Mouse (Mus musculus) macrophage (primary cell): Measurements from ENCODE around the gene Cd52. TPM values are rescaled to one million over a fixed set of nuclear protein-coding genes. Genes with fewer than 3 reads are reported as not detected.

Experiments used
- H3K27ac ChIP-seq: fragments of 350-480 bp; formaldehyde crosslinking; 2 replicates; pipeline ENCODE4 v1.9.0; 2021
- H3K36me3 ChIP-seq: fragments of 350-480 bp; formaldehyde crosslinking; 2 replicates; pipeline ENCODE4 v1.9.0; 2021; ENCODE audit errors: inconsistent target
- H3K4me3 ChIP-seq: fragments of 350-480 bp; formaldehyde crosslinking; 2 replicates; pipeline ENCODE4 v1.9.0; 2021; ENCODE audit errors: inconsistent target
- H3K79me2 ChIP-seq: fragments of 350-480 bp; formaldehyde crosslinking; 2 replicates; pipeline ENCODE4 v1.9.0; 2021; ENCODE audit errors: inconsistent target
- WGBS: methylation state at CpG from one replicate; pipeline ENCODE4 v1.1.7; 2026; ENCODE audit warnings: inconsistent platforms; ENCODE audit not compliant: missing documents; 5-methylcytosine and 5-hydroxymethylcytosine counted together
- polyA plus RNA-seq: library from polyadenylated mRNA; stranded (reverse); fragments of 250-400 nt; gene quantifications from 3 replicates; pipeline ENCODE4 v1.2.4, GENCODE M21; 2018; ENCODE audit warnings: inconsistent platforms

Gene Cd52
- polyA plus RNA-seq, 1 experiment from 2014 or later: 559 TPM

- WGBS: 91% methylated on average over 18 of the region's 18 CpGs
- no peak overlapping the region for H3K4me3 ChIP-seq
- no peaks in the 10 kb centered on the region for H3K36me3 ChIP-seq
- H3K79me2 ChIP-seq: no peaks in the 10 kb centered on the region
- no peak overlapping the region for H3K27ac ChIP-seq
Measured at GRCm38 (mm10) chr4:134061166-134061830, 33.6 kb downstream of the Cd52 start.

- no peak within 1 kb of the TSS for H3K4me3 ChIP-seq
- no peaks in the 10 kb centered on the region for H3K79me2 ChIP-seq
- H3K36me3 ChIP-seq: no peaks in the 10 kb centered on the region
- H3K27ac ChIP-seq: no peak within 1 kb of the TSS
- WGBS: 90% methylated on average over 26 of the region's 28 CpGs
Measured at GRCm38 (mm10) chr4:134060135-134060865, 34.6 kb downstream of the Cd52 start, which contains the start of gene Crybg2. Gene Crybg2 (plus strand): TSS chr4:134060815.

GRCm38 (mm10) chr4:134058908-134059307, 36.0 kb downstream of the Cd52 start:
- Histone ChIP-seq H3K27ac (no peak overlapping the region), H3K79me2 (no peaks in the 10 kb centered on the region), H3K4me3 (no peak overlapping the region), H3K36me3 (no peaks in the 10 kb centered on the region)
- 70% methylated on average over 6 of the region's 6 CpGs for WGBS

GRCm38 (mm10) chr4:134058166-134058715, 36.6 kb downstream of the Cd52 start:
- H3K36me3 ChIP-seq: no peaks in the 10 kb centered on the region
- 42% methylated on average over 14 of the region's 14 CpGs for WGBS
- H3K27ac ChIP-seq: no peak overlapping the region
- H3K79me2 ChIP-seq: no peaks in the 10 kb centered on the region
- no peak overlapping the region for H3K4me3 ChIP-seq

GRCm38 (mm10) chr4:134053538-134053937, 41.3 kb downstream of the Cd52 start, which contains the start of gene Zfp683:
Gene Zfp683 (plus strand): TSS chr4:134053838.
- H3K4me3 ChIP-seq: no peak within 1 kb of the TSS
- WGBS: 53% methylated on average over 3 of the region's 3 CpGs
- H3K36me3 ChIP-seq: no peaks in the 10 kb centered on the region
- H3K79me2 ChIP-seq: no peaks in the 10 kb centered on the region
- no peak within 1 kb of the TSS for H3K27ac ChIP-seq

GRCm38 (mm10) chr4:134052560-134052959, 42.3 kb downstream of the Cd52 start:
- H3K79me2 ChIP-seq: no peaks in the 10 kb centered on the region
- no peaks in the 10 kb centered on the region for H3K36me3 ChIP-seq
- WGBS: 19% methylated on average over 8 of the region's 8 CpGs
- no peak overlapping the region for H3K27ac ChIP-seq
- H3K4me3 ChIP-seq: no peak overlapping the region

GRCm38 (mm10) chr4:134051912-134052311, 43.0 kb downstream of the Cd52 start:
- H3K4me3 ChIP-seq: no peak overlapping the region
- H3K79me2 ChIP-seq: no peaks in the 10 kb centered on the region
- H3K27ac ChIP-seq: no peak overlapping the region
- no peaks in the 10 kb centered on the region for H3K36me3 ChIP-seq
- 85% methylated on average over 5 of the region's 5 CpGs for WGBS

- no peaks in the 10 kb centered on the region for H3K36me3 ChIP-seq
- no peaks in the 10 kb centered on the region for H3K79me2 ChIP-seq
- no peak overlapping the region for H3K4me3 ChIP-seq
- no peak overlapping the region for H3K27ac ChIP-seq
- WGBS: 84% methylated on average over 5 of the region's 5 CpGs
Measured at GRCm38 (mm10) chr4:134047648-134048047, 47.2 kb downstream of the Cd52 start.

- Histone ChIP-seq H3K4me3 (no peak overlapping the region), H3K27ac (no peak overlapping the region), H3K36me3 (no peaks in the 10 kb centered on the region), H3K79me2 (no peaks in the 10 kb centered on the region)
- 13% methylated on average over 2 of the region's 2 CpGs for WGBS
Measured at GRCm38 (mm10) chr4:134043041-134043440, 51.8 kb downstream of the Cd52 start.

- whole genome bisulfite sequencing: 17% methylated on average over 9 of the region's 9 CpGs
- no peak overlapping the region for H3K27ac ChIP-seq
- no peaks in the 10 kb centered on the region for H3K36me3 ChIP-seq
- no peaks in the 10 kb centered on the region for H3K79me2 ChIP-seq
- no peak overlapping the region for H3K4me3 ChIP-seq
Measured at GRCm38 (mm10) chr4:134041317-134042123, 53.4 kb downstream of the Cd52 start.

- no peak overlapping the region for H3K4me3 ChIP-seq
- H3K36me3 ChIP-seq: no peaks in the 10 kb centered on the region
- no peaks in the 10 kb centered on the region for H3K79me2 ChIP-seq
- WGBS: 10% methylated on average over 16 of the region's 16 CpGs
- no peak overlapping the region for H3K27ac ChIP-seq
Measured at GRCm38 (mm10) chr4:134035953-134036352, 58.9 kb downstream of the Cd52 start.

Other genes starting within 250 kb of the Cd52 start
- 43.0 to 72.5 TPM (median 71.4 TPM) in 3 replicates for gene Rps6ka1, start 207.3 kb downstream of the Cd52 start, polyA plus RNA-seq
- gene Hmgn2, start 126.4 kb downstream of the Cd52 start, polyA plus RNA-seq: 146 to 287 TPM (median 209 TPM) in 3 replicates
- 22.8 to 27.1 TPM (median 25.6 TPM) in 3 replicates for gene Dhdds, start 94.2 kb downstream of the Cd52 start, polyA plus RNA-seq
- not detected in 3 replicates for gene Lin28a, start 76.2 kb downstream of the Cd52 start, polyA plus RNA-seq
- gene Zfp683, start 41.2 kb downstream of the Cd52 start, polyA plus RNA-seq: not detected in 3 replicates
- not detected in 3 replicates for gene Crybg2, start 34.3 kb downstream of the Cd52 start, polyA plus RNA-seq
- gene Ubxn11, start 7.5 kb upstream of the Cd52 start, polyA plus RNA-seq: 1.0 to 3.2 TPM (median 1.3 TPM) in 3 replicates
- 849 to 1,117 TPM (median 993 TPM) in 3 replicates for gene Sh3bgrl3, start 33.7 kb upstream of the Cd52 start, polyA plus RNA-seq
- gene Cep85, start 92.0 kb upstream of the Cd52 start, polyA plus RNA-seq: 8.6 to 12.9 TPM (median 8.8 TPM) in 3 replicates
- not detected in 3 replicates for gene Gm7534, start 107.9 kb upstream of the Cd52 start, polyA plus RNA-seq
- not detected in 3 replicates for gene Catsper4, start 132.3 kb upstream of the Cd52 start, polyA plus RNA-seq
- gene Cnksr1, start 143.3 kb upstream of the Cd52 start, polyA plus RNA-seq: not detected in 3 replicates
- gene E130218I03Rik, start 148.6 kb upstream of the Cd52 start, polyA plus RNA-seq: not detected in 3 replicates
- 3.8 to 10.0 TPM (median 4.8 TPM) in 3 replicates for gene Zfp593, start 150.5 kb upstream of the Cd52 start, polyA plus RNA-seq
- not detected in 3 replicates for gene Gm30191, start 151.9 kb upstream of the Cd52 start, polyA plus RNA-seq
- not detected in 3 replicates for gene Grrp1, start 159.0 kb upstream of the Cd52 start, polyA plus RNA-seq
- 8.8 to 8.9 TPM (median 8.9 TPM) in 3 replicates for gene Pdik1l, start 192.8 kb upstream of the Cd52 start, polyA plus RNA-seq
- not detected in 3 replicates for gene Trim63, start 220.0 kb upstream of the Cd52 start, polyA plus RNA-seq
- not detected in 3 replicates for gene Slc30a2, start 248.1 kb upstream of the Cd52 start, polyA plus RNA-seq